Mouse (Mus musculus) cortical plate, adult 2 months (tissue): ENCODE measurements around the gene Zfp740.

Source experiments
- CTCF ChIP-seq: fragments of 200-500 bp; IDR thresholded peaks from 2 replicates; pipeline ENCODE4 v1.5.1; 2011; ENCODE audit warnings: mild to moderate bottlenecking, control low read depth, low read length; ENCODE audit not compliant: insufficient read depth; ENCODE audit errors: extremely low read depth
- POLR2A ChIP-seq: fragments of 200-500 bp; IDR thresholded peaks from 2 replicates; pipeline ENCODE4 v1.6.1; 2011; ENCODE audit warnings: mild to moderate bottlenecking, low read length, control low read depth; ENCODE audit not compliant: insufficient read depth; ENCODE audit errors: extremely low read depth

- TF ChIP-seq CTCF (peak; percentile 65), POLR2A (no peak)
These were observed 36.2 kb downstream of the Zfp740 start for GRCm38 (mm10) chr15:102239260-102239590.
